Mouse (Mus musculus): ENCODE data around the gene Robo1. TPM values are rescaled to one million over a fixed set of nuclear protein-coding genes. Genes with fewer than 3 reads are reported as not detected.

Gene Robo1
- polyA plus RNA-seq, 1 experiment, result 3.5 TPM

GRCm38 (mm10) chr16:72828381-72828780 lies 520.3 kb downstream of the Robo1 start:
- Histone ChIP-seq H3K27me3 (ENCODE audit: control insufficient read depth, insufficient read depth, low read length) (no peaks in the 10 kb centered on the region), H3K36me3 (ENCODE audit: control insufficient read depth, insufficient read depth, low read length) (no peaks in the 10 kb centered on the region), H3K4me3 (ENCODE audit: control insufficient read depth, low read depth, low read length) (no peak overlapping the region), H3K27ac (ENCODE audit: control insufficient read depth, insufficient read depth, low read depth, low read length) (no peak overlapping the region), H3K4me1 (ENCODE audit: control insufficient read depth, insufficient read depth, low read length) (no peaks in the 10 kb centered on the region)
- no peak for TF ChIP-seq CTCF (IDR thresholded peaks at IDR 0.05; ENCODE audit: control insufficient read depth, insufficient read depth, insufficient replicate concordance, low read depth, low read length)

DNA sequence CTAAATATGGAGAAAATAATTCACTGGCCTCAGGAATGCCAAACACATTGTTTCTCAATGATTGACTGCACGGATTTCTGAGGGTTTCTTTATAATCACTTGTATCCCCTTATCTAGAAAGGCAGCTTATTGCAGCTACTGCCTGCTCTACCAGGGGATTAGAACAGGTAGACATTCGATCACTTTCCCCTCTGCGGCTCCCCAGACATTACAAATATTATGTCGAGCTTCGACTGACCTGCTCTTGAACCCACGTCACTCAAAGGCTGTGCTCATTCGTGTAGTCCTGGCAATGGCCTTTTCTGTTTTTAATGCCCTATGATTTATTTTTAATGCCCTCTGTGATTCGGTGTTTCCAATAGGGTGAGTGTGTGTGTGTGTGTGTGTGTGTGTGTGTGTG lies 521.4 kb downstream of the Robo1 start:
- no peak overlapping the region for H3K27ac ChIP-seq (ENCODE audit: control insufficient read depth, insufficient read depth, low read depth, low read length)
- no peaks in the 10 kb centered on the region for H3K4me1 ChIP-seq (ENCODE audit: control insufficient read depth, insufficient read depth, low read length)
- TF ChIP-seq POLR2A (IDR thresholded peaks at IDR 0.05; ENCODE audit: control insufficient read depth, low read depth, low read length) (no peak), CTCF (IDR thresholded peaks at IDR 0.05; ENCODE audit: control insufficient read depth, insufficient read depth, insufficient replicate concordance, low read depth, low read length) (no peak)
- no peak overlapping the region for H3K4me3 ChIP-seq (ENCODE audit: control insufficient read depth, low read depth, low read length)
- no peaks in the 10 kb centered on the region for H3K36me3 ChIP-seq (ENCODE audit: control insufficient read depth, insufficient read depth, low read length)
- H3K27me3 ChIP-seq (ENCODE audit: control insufficient read depth, insufficient read depth, low read length), result no peaks in the 10 kb centered on the region

- H3K4me1 ChIP-seq (ENCODE audit: control insufficient read depth, insufficient read depth, low read length), result no peaks in the 10 kb centered on the region
- H3K27me3 ChIP-seq (ENCODE audit: control insufficient read depth, insufficient read depth, low read length), result no peaks in the 10 kb centered on the region
- no peak overlapping the region for H3K4me3 ChIP-seq (ENCODE audit: control insufficient read depth, low read depth, low read length)
- H3K27ac ChIP-seq (ENCODE audit: control insufficient read depth, insufficient read depth, low read depth, low read length), result no peak overlapping the region
- TF ChIP-seq CTCF (IDR thresholded peaks at IDR 0.05; ENCODE audit: control insufficient read depth, insufficient read depth, insufficient replicate concordance, low read depth, low read length) (no peak), POLR2A (IDR thresholded peaks at IDR 0.05; ENCODE audit: control insufficient read depth, low read depth, low read length) (no peak)
- no peaks in the 10 kb centered on the region for H3K36me3 ChIP-seq (ENCODE audit: control insufficient read depth, insufficient read depth, low read length)
Observed at GRCm38 (mm10) chr16:72830394-72831056, 522.4 kb downstream of the Robo1 start.

DNA sequence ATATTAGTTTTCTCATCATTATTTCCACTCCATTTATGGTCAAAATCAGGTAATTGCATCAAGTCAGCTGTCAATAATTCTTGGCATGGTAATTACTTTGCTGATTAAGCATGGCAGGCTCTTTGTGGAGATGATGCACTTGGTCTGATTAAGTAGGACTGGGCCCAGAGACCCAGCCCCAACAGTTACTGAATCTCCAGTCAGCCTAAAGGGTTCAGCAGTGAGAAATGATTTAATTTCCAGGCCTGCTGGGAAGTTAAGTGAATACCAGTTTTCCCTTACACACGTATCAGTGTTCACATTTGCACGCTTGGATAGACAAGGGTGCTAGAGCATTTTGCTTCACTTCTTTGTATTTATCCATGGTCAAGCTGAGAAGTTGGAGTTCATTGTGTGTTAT lies 526.2 kb downstream of the Robo1 start:
- TF ChIP-seq CTCF (IDR thresholded peaks at IDR 0.05; ENCODE audit: control insufficient read depth, insufficient read depth, insufficient replicate concordance, low read depth, low read length), result no peak
- no peak for TF ChIP-seq POLR2A (IDR thresholded peaks at IDR 0.05; ENCODE audit: control insufficient read depth, low read depth, low read length)
- no peaks in the 10 kb centered on the region for H3K27me3 ChIP-seq (ENCODE audit: control insufficient read depth, insufficient read depth, low read length)
- H3K4me1 ChIP-seq (ENCODE audit: control insufficient read depth, insufficient read depth, low read length), result no peaks in the 10 kb centered on the region
- no peak overlapping the region for H3K27ac ChIP-seq (ENCODE audit: control insufficient read depth, insufficient read depth, low read depth, low read length)
- H3K36me3 ChIP-seq (ENCODE audit: control insufficient read depth, insufficient read depth, low read length), result no peaks in the 10 kb centered on the region
- no peak overlapping the region for H3K4me3 ChIP-seq (ENCODE audit: control insufficient read depth, low read depth, low read length)

- Histone ChIP-seq H3K27me3 (ENCODE audit: control insufficient read depth, insufficient read depth, low read length) (no peaks in the 10 kb centered on the region), H3K36me3 (ENCODE audit: control insufficient read depth, insufficient read depth, low read length) (no peaks in the 10 kb centered on the region), H3K4me3 (ENCODE audit: control insufficient read depth, low read depth, low read length) (no peak overlapping the region), H3K27ac (ENCODE audit: control insufficient read depth, insufficient read depth, low read depth, low read length) (no peak overlapping the region), H3K4me1 (ENCODE audit: control insufficient read depth, insufficient read depth, low read length) (no peaks in the 10 kb centered on the region)
- no peak for TF ChIP-seq CTCF (IDR thresholded peaks at IDR 0.05; ENCODE audit: control insufficient read depth, insufficient read depth, insufficient replicate concordance, low read depth, low read length)
- TF ChIP-seq POLR2A (IDR thresholded peaks at IDR 0.05; ENCODE audit: control insufficient read depth, low read depth, low read length), result no peak
Observed at GRCm38 (mm10) chr16:72839031-72839430, 530.9 kb downstream of the Robo1 start.

GRCm38 (mm10) chr16:72841066-72841465 lies 533.0 kb downstream of the Robo1 start:
- Histone ChIP-seq H3K27ac (ENCODE audit: control insufficient read depth, insufficient read depth, low read depth, low read length) (no peak overlapping the region), H3K4me1 (ENCODE audit: control insufficient read depth, insufficient read depth, low read length) (no peaks in the 10 kb centered on the region), H3K36me3 (ENCODE audit: control insufficient read depth, insufficient read depth, low read length) (no peaks in the 10 kb centered on the region), H3K4me3 (ENCODE audit: control insufficient read depth, low read depth, low read length) (no peak overlapping the region), H3K27me3 (ENCODE audit: control insufficient read depth, insufficient read depth, low read length) (no peaks in the 10 kb centered on the region)
- TF ChIP-seq CTCF (IDR thresholded peaks at IDR 0.05; ENCODE audit: control insufficient read depth, insufficient read depth, insufficient replicate concordance, low read depth, low read length), result no peak
- TF ChIP-seq POLR2A (IDR thresholded peaks at IDR 0.05; ENCODE audit: control insufficient read depth, low read depth, low read length), result no peak

- Histone ChIP-seq H3K27ac (ENCODE audit: control insufficient read depth, insufficient read depth, low read depth, low read length) (no peak overlapping the region), H3K4me3 (ENCODE audit: control insufficient read depth, low read depth, low read length) (no peak overlapping the region), H3K4me1 (ENCODE audit: control insufficient read depth, insufficient read depth, low read length) (no peaks in the 10 kb centered on the region), H3K36me3 (ENCODE audit: control insufficient read depth, insufficient read depth, low read length) (no peaks in the 10 kb centered on the region), H3K27me3 (ENCODE audit: control insufficient read depth, insufficient read depth, low read length) (no peaks in the 10 kb centered on the region)
- TF ChIP-seq POLR2A (IDR thresholded peaks at IDR 0.05; ENCODE audit: control insufficient read depth, low read depth, low read length), result no peak
- no peak for TF ChIP-seq CTCF (IDR thresholded peaks at IDR 0.05; ENCODE audit: control insufficient read depth, insufficient read depth, insufficient replicate concordance, low read depth, low read length)
Observed at GRCm38 (mm10) chr16:72854101-72854500, 546.0 kb downstream of the Robo1 start.
